Mouse (Mus musculus) embryonic fibroblast, embryonic 13.5 days (primary cell): ENCODE measurements at regions not wholly inside any gene's neighbourhood (a gene's known extent, or its start where the extent isn't known, plus 50 kb on each side); places are given as distances from the start of the nearest gene placed in this dataset.

Experiments
- CTCF ChIP-seq: IDR thresholded peaks from 2 replicates; pipeline ENCODE4 v1.5.1; 2011; ENCODE audit warnings: mild to moderate bottlenecking, control low read depth, low read length, moderate library complexity, borderline replicate concordance; ENCODE audit not compliant: insufficient read depth
- POLR2A ChIP-seq: IDR thresholded peaks from 2 replicates; pipeline ENCODE4 v1.6.1; 2011; ENCODE audit warnings: low read depth, mild to moderate bottlenecking, control low read depth, low read length, moderate library complexity

DNA sequence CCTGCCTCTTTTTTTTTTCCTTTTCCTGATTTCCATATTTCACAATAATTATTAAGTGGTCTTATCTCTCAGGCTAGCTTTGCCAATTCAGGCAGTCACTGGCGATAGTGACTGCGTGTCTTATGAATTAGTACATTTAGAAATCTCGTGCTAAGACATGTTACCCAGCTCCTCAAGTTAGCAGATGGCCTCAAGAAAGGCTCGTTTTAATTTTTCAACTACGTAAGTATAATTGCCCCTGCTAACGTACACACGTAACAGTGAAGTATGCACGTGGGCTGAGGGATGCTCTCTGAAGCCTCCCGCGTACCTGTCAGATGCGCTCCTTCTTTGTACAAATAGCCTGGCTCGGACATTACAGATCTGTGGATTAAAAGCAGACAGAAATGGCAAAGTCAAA, 366.8 kb downstream of the Vrk1 start:
- TF ChIP-seq CTCF (no peak), POLR2A (no peak)
